Mouse (Mus musculus): ENCODE results near the gene Dedd2. TPM values are rescaled to one million over a fixed set of nuclear protein-coding genes. Genes with fewer than 3 reads are reported as not detected.

The Dedd2 gene
- total and polyA plus RNA-seq, 3 experiments, result 10.6 to 13.9 (median 11.7) TPM

DNA sequence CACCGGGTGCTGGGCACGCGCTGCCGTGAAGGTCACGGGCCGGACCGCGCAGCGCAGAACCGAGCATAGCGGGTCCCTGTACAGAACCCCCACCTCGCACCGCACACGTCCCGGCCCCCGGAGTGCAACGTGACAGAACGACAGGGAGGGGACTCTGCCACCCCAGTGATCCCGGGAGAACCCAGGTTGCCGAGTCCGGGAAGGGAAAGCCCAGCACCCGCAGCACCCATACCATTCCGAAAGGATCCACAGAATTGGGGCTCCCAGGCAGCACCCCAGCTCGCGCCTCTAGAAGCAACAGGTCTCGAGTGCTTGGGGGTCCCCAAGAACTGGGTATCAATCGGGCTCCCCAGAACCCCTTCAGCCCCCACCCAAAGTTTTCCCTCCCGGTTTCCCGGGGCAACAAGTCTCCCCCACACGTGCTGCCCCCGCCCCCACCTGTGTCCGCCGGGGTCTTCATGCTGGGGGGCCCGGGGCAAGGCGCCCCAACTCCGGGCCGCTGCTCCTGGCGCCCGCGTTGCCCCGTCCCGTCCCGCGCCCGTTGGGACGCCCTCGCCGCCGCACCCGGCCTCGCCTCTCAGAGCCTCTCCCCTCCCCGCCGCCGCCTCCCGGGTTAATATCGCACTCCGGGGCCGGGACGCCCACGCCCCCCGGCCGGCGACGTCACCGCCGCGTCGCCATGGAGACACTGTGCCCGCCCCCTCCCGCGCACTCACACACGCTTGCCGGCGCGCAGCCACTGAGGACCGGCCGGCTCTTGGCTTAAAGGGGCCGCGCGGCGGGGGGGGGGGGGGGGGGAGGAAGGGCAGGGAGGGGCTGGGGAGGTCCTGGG lies 29.9 kb upstream of the Dedd2 start, which contains the start of gene Erf (continued):
- TF ChIP-seq ELF1 (IDR thresholded peaks at IDR 0.05; ENCODE audit: low read depth, low read length) (peak; percentile 21; the same call in 1 of the 2 replicates), ETS1 (conservative IDR thresholded peaks at IDR 0.05; ENCODE audit: low read depth, low read length) (no peak), USF2 (conservative IDR thresholded peaks at IDR 0.05; ENCODE audit: low read depth, low read length) (no peak), HCFC1 (IDR thresholded peaks at IDR 0.05; ENCODE audit: low read depth, low read length) (peak; percentile 26), E2F4 (IDR thresholded peaks at IDR 0.05; ENCODE audit: insufficient replicate concordance, low read depth, low read length) (no peak), ZKSCAN1 (IDR thresholded peaks at IDR 0.05; ENCODE audit: borderline replicate concordance, low read depth, low read length) (no peak), SIN3A (IDR thresholded peaks at IDR 0.05; ENCODE audit: low read length) (peak; percentile 66), RCOR1 (conservative IDR thresholded peaks at IDR 0.05; ENCODE audit: low read depth, low read length) (no peak), TCF12 (IDR thresholded peaks at IDR 0.05; ENCODE audit: low read depth, low read length) (peak; percentile 53), ZC3H11A (IDR thresholded peaks at IDR 0.05; ENCODE audit: low read depth, low read length) (no peak), SMC3 (IDR thresholded peaks at IDR 0.05; ENCODE audit: low read depth, low read length) (no peak)

DNA sequence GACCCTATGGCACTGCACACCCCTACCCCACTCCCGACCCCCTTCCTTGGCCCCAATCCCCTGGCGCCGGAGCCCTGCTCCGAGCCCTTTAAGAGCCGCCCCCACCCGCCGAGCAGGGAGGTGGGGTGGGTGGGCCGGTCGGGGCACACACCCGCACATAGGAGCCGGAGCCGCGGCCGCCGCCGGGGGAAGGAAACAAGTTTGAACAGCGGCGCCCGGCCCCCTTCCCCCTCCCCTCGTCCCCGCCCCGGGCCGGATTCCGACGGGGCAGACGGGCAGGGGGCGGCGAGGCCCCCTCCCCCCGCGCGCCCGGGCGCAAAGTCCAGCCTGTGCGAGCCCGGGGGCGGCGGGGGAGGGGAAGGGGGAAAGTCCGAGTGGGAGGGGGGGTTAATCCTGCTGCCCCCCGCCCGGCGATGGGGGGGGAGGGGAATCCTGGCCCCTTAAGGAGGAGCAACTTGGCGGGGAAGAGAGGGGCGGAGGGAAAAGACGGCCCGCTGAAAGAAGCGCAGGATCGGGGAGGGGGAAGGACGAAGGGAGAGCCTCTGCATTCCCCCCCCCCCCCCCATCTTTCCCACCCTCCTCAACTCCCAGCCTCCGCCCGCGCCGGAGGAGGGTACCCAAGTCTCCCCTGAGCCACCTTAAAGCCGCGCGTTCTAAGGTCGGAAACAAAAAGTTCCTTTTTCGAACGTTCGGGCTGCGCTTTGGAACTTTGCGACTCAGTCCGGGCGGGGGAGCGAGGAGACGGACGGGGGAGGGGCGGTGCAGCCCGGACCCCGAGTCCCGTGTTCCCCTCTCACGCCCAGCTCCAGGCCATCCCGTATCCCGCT lies 29.1 kb upstream of the Dedd2 start:
- Histone ChIP-seq H3K4me3 (replicated peaks in 1 of 3; ENCODE audit: low read depth in 2 of 3, low read length in 2 of 3, poor library complexity in 1 of 3) (peak overlapping the region; percentile 85 to 94 (median 94)), H3K9ac (ENCODE audit: insufficient read depth, low read depth) (peak overlapping the region; percentile 87), H3K27me3 (replicated peaks) (peaks cover 4% of the 10 kb centered on the region), H3K27ac (ENCODE audit: insufficient read depth, low read depth) (peak overlapping the region; percentile 44; the same call in 1 of the 2 replicates), H3K36me3 (replicated peaks in 1 of 2; ENCODE audit: control insufficient read depth in 1 of 2, insufficient read depth in 1 of 2, low read length in 1 of 2) (peaks cover 7 to 24% of the 10 kb centered on the region in 2 experiments), H3K79me2 (replicated peaks; ENCODE audit: control insufficient read depth, extremely low read depth, insufficient read depth, poor library complexity, severe bottlenecking) (peaks cover 17% of the 10 kb centered on the region), H3K9me3 (replicated peaks; ENCODE audit: low read length) (no peaks in the 10 kb centered on the region), H3K4me2 (ENCODE audit: insufficient read depth, low read depth, poor library complexity, severe bottlenecking) (peak overlapping the region; percentile 60), H3K4me1 (ENCODE audit: control insufficient read depth in 1 of 2, insufficient read depth in 2 of 2) (peaks cover 5 to 31% of the 10 kb centered on the region in 2 experiments; a peak in 3 of 4 replicates)
- DNase-seq (ENCODE audit: extremely low read depth), result peak; percentile 65
- TF ChIP-seq SIN3A (IDR thresholded peaks at IDR 0.05; ENCODE audit: low read length) (0 out of 2 replicates have a peak, but pooled peaks have one; percentile 37), MAZ (IDR thresholded peaks at IDR 0.05; ENCODE audit: low read depth, low read length) (no peak; the same call in 1 of the 2 replicates), JUND (conservative IDR thresholded peaks at IDR 0.05; ENCODE audit: low read depth, low read length) (no peak), CHD2 (IDR thresholded peaks at IDR 0.05; ENCODE audit: low read length) (peak; percentile 62)
- dilution Hi-C loops (cut with MboI; ENCODE audit: extremely low pct_ligation_motif_present, extremely low pct_unique_long_range_greater_than_20kb, low sequenced_read_pairs) (no loop called here), in situ Hi-C loops (cut with MboI; ENCODE audit: low pct_ligation_motif_present, low pct_unique_long_range_greater_than_20kb, low sequenced_read_pairs) (no loop called here)
